Mouse (Mus musculus): Measurements from ENCODE around the gene Ric8a. TPM values are rescaled to one million over a fixed set of nuclear protein-coding genes. Genes with fewer than 3 reads are reported as not detected.

Ric8a gene
- polyA plus RNA-seq, 1 experiment, result 104 TPM

DNA sequence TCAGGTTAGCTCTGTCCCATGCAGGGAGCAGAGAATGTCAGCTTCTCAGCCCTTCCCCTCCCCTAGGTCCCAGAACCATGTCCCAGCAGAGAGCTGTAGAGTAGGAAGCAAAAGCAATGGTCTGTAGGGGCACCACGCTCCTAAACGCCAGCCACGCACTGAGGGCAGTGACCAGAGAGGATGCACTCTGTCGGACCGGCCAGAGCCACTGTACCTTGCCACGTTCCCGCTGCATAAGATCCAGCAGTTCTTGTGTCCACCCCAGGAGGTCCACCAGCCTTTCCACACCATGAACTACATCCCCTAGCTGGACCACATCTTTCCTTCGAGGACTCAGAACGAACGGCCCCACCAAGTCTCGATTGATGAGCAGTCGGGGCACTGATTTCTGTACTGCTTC lies 8.0 kb downstream of the Ric8a start:
- H3K4me3 ChIP-seq (ENCODE audit: extremely low read depth, insufficient read depth, insufficient read length), result no peak overlapping the region
- no peaks in the 10 kb centered on the region for H3K27me3 ChIP-seq (ENCODE audit: control insufficient read depth, insufficient read depth, low read length)
- no peak for DNase-seq (ENCODE audit: low read depth in 1 of 2, low spot score in 2 of 2)
- H3K27ac ChIP-seq (ENCODE audit: insufficient read depth, low read length), result no peak overlapping the region
- peaks cover 33% of the 10 kb centered on the region for H3K36me3 ChIP-seq (ENCODE audit: control insufficient read depth, insufficient read depth, low read length)
- 94% methylated on average over 12 of the region's 12 CpGs for WGBS
- H3K4me1 ChIP-seq (ENCODE audit: control insufficient read depth, insufficient read depth, insufficient read length), result no peaks in the 10 kb centered on the region
- TF ChIP-seq CTCF (IDR thresholded peaks at IDR 0.05; ENCODE audit: extremely low read depth, insufficient read depth, insufficient read length, insufficient replicate concordance) (no peak), POLR2A (IDR thresholded peaks at IDR 0.05; ENCODE audit: low read depth, low read length) (no peak)

DNA sequence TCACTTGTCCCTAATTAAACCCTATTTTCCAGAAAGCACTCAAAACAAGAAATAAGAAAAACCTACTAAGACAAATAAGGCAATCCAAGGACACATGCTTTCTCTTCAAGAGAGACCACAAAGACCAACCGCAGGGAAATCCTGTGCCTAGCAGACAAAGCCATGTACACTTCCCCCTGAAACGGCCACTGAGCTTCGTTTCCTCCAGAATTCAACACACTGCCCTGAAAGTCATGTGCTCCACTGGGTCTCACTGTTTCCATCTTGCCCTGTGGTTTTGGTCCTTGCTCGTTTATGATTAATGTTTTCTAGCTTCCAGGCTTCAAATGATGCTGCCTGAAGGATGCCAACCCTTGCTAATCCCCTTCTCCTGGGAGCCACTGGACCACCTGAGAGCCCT lies 17.5 kb downstream of the Ric8a start:
- H3K27ac ChIP-seq (ENCODE audit: insufficient read depth, low read length), result no peak overlapping the region
- no peak for TF ChIP-seq POLR2A (IDR thresholded peaks at IDR 0.05; ENCODE audit: low read depth, low read length)
- TF ChIP-seq CTCF (IDR thresholded peaks at IDR 0.05; ENCODE audit: extremely low read depth, insufficient read depth, insufficient read length, insufficient replicate concordance), result no peak
- 11% methylated on average over 4 of the region's 4 CpGs for WGBS
- H3K27me3 ChIP-seq (ENCODE audit: control insufficient read depth, insufficient read depth, low read length), result no peaks in the 10 kb centered on the region
- H3K4me3 ChIP-seq (ENCODE audit: extremely low read depth, insufficient read depth, insufficient read length), result no peak overlapping the region
- no peak for DNase-seq (ENCODE audit: low read depth in 1 of 2, low spot score in 2 of 2)
- peaks cover 10% of the 10 kb centered on the region; the same call in 1 of the 2 replicates for H3K4me1 ChIP-seq (ENCODE audit: control insufficient read depth, insufficient read depth, insufficient read length)
- H3K36me3 ChIP-seq (ENCODE audit: control insufficient read depth, insufficient read depth, low read length), result peaks cover 5% of the 10 kb centered on the region; the same call in 1 of the 2 replicates

DNA sequence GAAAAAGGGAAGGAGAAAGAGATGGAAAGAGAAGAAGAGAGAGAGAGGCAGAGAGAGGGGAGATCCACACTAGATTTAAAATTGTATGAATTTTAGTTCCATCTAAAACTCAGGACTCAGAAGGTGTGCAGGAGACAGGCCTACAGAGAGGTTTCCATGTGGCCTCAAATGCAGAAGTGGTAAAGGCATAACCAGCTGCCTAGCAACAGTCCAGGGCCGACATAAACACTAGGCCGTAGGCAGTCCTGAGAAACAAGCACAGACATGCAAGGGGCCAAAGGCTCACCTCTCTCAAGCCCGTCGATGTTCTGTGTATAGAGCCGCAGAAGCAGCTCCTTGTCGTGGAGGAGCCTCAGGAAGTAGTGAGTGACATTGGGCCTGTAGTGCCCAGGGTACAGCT lies 20.6 kb downstream of the Ric8a start:
- 30% methylated on average over 6 of the region's 6 CpGs for WGBS
- peaks cover 4% of the 10 kb centered on the region; the same call in 1 of the 2 replicates for H3K36me3 ChIP-seq (ENCODE audit: control insufficient read depth, insufficient read depth, low read length)
- TF ChIP-seq CTCF (IDR thresholded peaks at IDR 0.05; ENCODE audit: extremely low read depth, insufficient read depth, insufficient read length, insufficient replicate concordance) (no peak), POLR2A (IDR thresholded peaks at IDR 0.05; ENCODE audit: low read depth, low read length) (no peak)
- H3K27ac ChIP-seq (ENCODE audit: insufficient read depth, low read length), result no peak overlapping the region
- H3K27me3 ChIP-seq (ENCODE audit: control insufficient read depth, insufficient read depth, low read length), result no peaks in the 10 kb centered on the region
- H3K4me1 ChIP-seq (ENCODE audit: control insufficient read depth, insufficient read depth, insufficient read length), result peaks cover 13% of the 10 kb centered on the region; the same call in 1 of the 2 replicates
- DNase-seq (ENCODE audit: low read depth in 1 of 2, low spot score in 2 of 2), result peak in 1 of 2 experiments; percentile 28
- no peak overlapping the region for H3K4me3 ChIP-seq (ENCODE audit: extremely low read depth, insufficient read depth, insufficient read length)

DNA sequence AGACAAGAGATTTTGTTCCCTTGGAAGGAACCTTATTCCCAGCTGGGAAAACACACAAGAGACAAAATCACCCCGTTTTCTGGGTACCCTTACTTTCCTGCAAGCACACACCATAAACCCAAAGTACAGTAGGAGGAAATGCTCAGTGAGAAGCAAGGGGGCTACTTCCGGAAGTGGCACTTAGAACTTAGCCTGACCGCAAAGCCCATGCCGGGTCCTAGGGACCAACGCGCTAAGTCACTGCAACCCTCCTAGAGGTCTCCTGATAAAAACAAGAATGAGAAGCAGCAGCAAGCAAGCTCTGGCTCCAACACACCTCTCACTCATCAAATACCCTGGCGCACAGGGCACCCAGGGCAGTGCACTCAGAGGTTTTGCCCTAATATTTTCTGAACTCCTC lies 22.6 kb downstream of the Ric8a start:
- H3K4me1 ChIP-seq (ENCODE audit: control insufficient read depth, insufficient read depth, insufficient read length), result peaks cover 13% of the 10 kb centered on the region; the same call in 1 of the 2 replicates
- no peak overlapping the region for H3K4me3 ChIP-seq (ENCODE audit: extremely low read depth, insufficient read depth, insufficient read length)

DNA sequence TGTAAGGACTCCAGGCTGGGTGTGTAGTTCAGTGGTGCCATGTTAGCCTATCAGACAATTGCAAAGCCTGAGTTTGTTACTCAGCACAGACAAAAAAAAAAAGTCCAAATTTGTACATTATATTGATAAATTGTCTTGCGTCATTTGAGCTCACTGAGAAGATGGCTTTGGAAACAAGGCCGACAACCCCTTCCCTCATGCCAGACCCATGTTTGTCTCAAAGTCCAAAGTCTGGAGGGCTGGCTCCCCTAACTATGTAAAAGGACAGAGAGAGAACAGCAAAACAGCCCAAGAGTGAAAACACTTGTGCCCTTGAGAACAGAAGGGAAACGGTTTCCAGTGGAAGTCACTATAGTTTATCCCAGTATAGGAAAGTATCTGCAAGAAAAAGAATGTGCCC lies 23.7 kb downstream of the Ric8a start:
- Histone ChIP-seq H3K27ac (ENCODE audit: insufficient read depth, low read length) (no peak overlapping the region), H3K36me3 (ENCODE audit: control insufficient read depth, insufficient read depth, low read length) (0 out of 2 replicates have a peak, but pooled peaks cover 2% of the 10 kb centered on the region), H3K4me1 (ENCODE audit: control insufficient read depth, insufficient read depth, insufficient read length) (peaks cover 13% of the 10 kb centered on the region; the same call in 1 of the 2 replicates), H3K27me3 (ENCODE audit: control insufficient read depth, insufficient read depth, low read length) (no peaks in the 10 kb centered on the region), H3K4me3 (ENCODE audit: extremely low read depth, insufficient read depth, insufficient read length) (no peak overlapping the region)
- 38% methylated on average over 3 of the region's 3 CpGs for WGBS
- TF ChIP-seq POLR2A (IDR thresholded peaks at IDR 0.05; ENCODE audit: low read depth, low read length), result no peak
- TF ChIP-seq CTCF (IDR thresholded peaks at IDR 0.05; ENCODE audit: extremely low read depth, insufficient read depth, insufficient read length, insufficient replicate concordance), result no peak
- no peak for DNase-seq (ENCODE audit: low read depth in 1 of 2, low spot score in 2 of 2)

More for the DNA sequence above, 22.6 kb downstream of the Ric8a start:
- TF ChIP-seq CTCF (IDR thresholded peaks at IDR 0.05; ENCODE audit: extremely low read depth, insufficient read depth, insufficient read length, insufficient replicate concordance) (no peak), POLR2A (IDR thresholded peaks at IDR 0.05; ENCODE audit: low read depth, low read length) (no peak)
- 6% methylated on average over 7 of the region's 7 CpGs for WGBS
- Histone ChIP-seq H3K27me3 (ENCODE audit: control insufficient read depth, insufficient read depth, low read length) (no peaks in the 10 kb centered on the region), H3K36me3 (ENCODE audit: control insufficient read depth, insufficient read depth, low read length) (0 out of 2 replicates have a peak, but pooled peaks cover 3% of the 10 kb centered on the region), H3K27ac (ENCODE audit: insufficient read depth, low read length) (no peak overlapping the region)
- DNase-seq (ENCODE audit: low read depth in 1 of 2, low spot score in 2 of 2), result no peak

DNA sequence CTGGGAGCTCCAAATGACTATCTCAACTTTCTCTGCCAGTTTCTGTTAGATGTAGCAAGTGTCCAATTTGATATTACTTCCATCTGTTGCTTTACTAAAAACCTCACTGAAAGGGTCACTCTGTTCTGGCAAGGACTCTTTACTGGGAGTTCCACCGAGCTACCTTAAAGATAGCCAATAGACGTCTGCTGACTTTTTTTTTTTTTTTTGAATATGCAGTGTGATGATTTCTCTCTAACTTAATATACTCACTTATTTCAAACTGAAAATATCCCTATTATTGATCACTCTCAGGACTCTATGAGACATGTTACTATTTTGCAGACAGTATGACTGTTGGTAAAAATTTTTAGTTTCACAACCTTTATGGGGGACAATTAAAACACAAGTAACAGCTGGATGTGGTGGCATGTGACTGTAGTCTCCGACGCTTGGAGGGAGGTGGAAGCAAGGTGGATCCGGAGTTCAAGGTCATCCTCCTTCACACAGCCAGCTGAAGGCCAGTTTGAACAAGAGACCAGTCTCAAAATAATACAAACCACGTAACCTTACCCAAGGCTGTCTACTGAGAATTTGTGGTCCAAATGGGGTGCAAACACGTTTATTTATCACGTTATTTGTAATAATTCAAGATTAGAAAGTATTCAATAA lies 24.2 kb downstream of the Ric8a start:
- H3K27me3 ChIP-seq (ENCODE audit: control insufficient read depth, insufficient read depth, low read length), result no peaks in the 10 kb centered on the region
- no peak overlapping the region for H3K27ac ChIP-seq (ENCODE audit: insufficient read depth, low read length)
- peak overlapping the region; percentile 26 for H3K4me3 ChIP-seq (ENCODE audit: extremely low read depth, insufficient read depth, insufficient read length)
- peaks cover 3% of the 10 kb centered on the region; the same call in 1 of the 2 replicates for H3K36me3 ChIP-seq (ENCODE audit: control insufficient read depth, insufficient read depth, low read length)
- no peak for DNase-seq (ENCODE audit: low read depth in 1 of 2, low spot score in 2 of 2)
- H3K4me1 ChIP-seq (ENCODE audit: control insufficient read depth, insufficient read depth, insufficient read length), result peaks cover 13% of the 10 kb centered on the region; the same call in 1 of the 2 replicates
- 6% methylated on average over 8 of the region's 8 CpGs for WGBS
- no peak for TF ChIP-seq POLR2A (IDR thresholded peaks at IDR 0.05; ENCODE audit: low read depth, low read length)
- TF ChIP-seq CTCF (IDR thresholded peaks at IDR 0.05; ENCODE audit: extremely low read depth, insufficient read depth, insufficient read length, insufficient replicate concordance), result no peak
